Mouse (Mus musculus) myocyte (in vitro differentiated cells): ENCODE results near the gene Pcgf6.

Experiments used
- CEBPB ChIP-seq: IDR thresholded peaks from 2 replicates; pipeline ENCODE4 v1.6.1; 2011; ENCODE audit warnings: mild to moderate bottlenecking, moderate library complexity; ENCODE audit not compliant: poor library complexity, insufficient read depth, severe bottlenecking
- E2F4 ChIP-seq: IDR thresholded peaks from one replicate; pipeline ENCODE4 v1.6.1; 2011; ENCODE audit warnings: mild to moderate bottlenecking, control low read depth, moderate library complexity; ENCODE audit not compliant: insufficient read depth
- MAX ChIP-seq: IDR thresholded peaks from one replicate; pipeline ENCODE4 v1.6.1; 2011; ENCODE audit warnings: low read depth, mild to moderate bottlenecking, control low read depth
- MYOD1 ChIP-seq, 3 experiments: IDR thresholded peaks; one replicate each; pipeline ENCODE4 v1.6.1; 2011; ENCODE audit warnings: control low read depth in 2 of 3, low read depth in 2 of 3, mild to moderate bottlenecking in 2 of 3, moderate library complexity in 1 of 3; ENCODE audit not compliant: insufficient read length in 2 of 3, control insufficient read depth in 1 of 3
- MYOG ChIP-seq, 3 experiments: IDR thresholded peaks; one replicate each; pipeline ENCODE4 v1.6.1; 2011; ENCODE audit warnings: control low read depth in 2 of 3, low read depth in 2 of 3, mild to moderate bottlenecking in 2 of 3; ENCODE audit not compliant: insufficient read length in 2 of 3, control insufficient read depth in 1 of 3, insufficient read depth in 1 of 3
- POLR2A ChIP-seq: IDR thresholded peaks from one replicate; pipeline ENCODE4 v1.6.1; 2011; ENCODE audit warnings: low read depth, mild to moderate bottlenecking, control low read depth, moderate library complexity; ENCODE audit not compliant: insufficient read length
- POLR2AphosphoS2 ChIP-seq: IDR thresholded peaks from one replicate; pipeline ENCODE4 v1.6.1; 2011; ENCODE audit warnings: low read depth, control low read depth; ENCODE audit not compliant: insufficient read length
- SRF ChIP-seq: IDR thresholded peaks from one replicate; pipeline ENCODE4 v1.6.1; 2011; ENCODE audit warnings: low read depth; ENCODE audit not compliant: control insufficient read depth, insufficient read length
- TCF12 ChIP-seq: IDR thresholded peaks from one replicate; pipeline ENCODE4 v1.6.1; 2011; ENCODE audit warnings: mild to moderate bottlenecking, control low read depth; ENCODE audit not compliant: poor library complexity, insufficient read depth, severe bottlenecking
- TCF3 ChIP-seq: IDR thresholded peaks from one replicate; pipeline ENCODE4 v1.6.1; 2011; ENCODE audit warnings: low read depth, control low read depth; ENCODE audit not compliant: insufficient read length
- USF1 ChIP-seq: IDR thresholded peaks from one replicate; pipeline ENCODE4 v1.6.1; 2011; ENCODE audit warnings: low read depth, mild to moderate bottlenecking, control low read depth, moderate library complexity

DNA sequence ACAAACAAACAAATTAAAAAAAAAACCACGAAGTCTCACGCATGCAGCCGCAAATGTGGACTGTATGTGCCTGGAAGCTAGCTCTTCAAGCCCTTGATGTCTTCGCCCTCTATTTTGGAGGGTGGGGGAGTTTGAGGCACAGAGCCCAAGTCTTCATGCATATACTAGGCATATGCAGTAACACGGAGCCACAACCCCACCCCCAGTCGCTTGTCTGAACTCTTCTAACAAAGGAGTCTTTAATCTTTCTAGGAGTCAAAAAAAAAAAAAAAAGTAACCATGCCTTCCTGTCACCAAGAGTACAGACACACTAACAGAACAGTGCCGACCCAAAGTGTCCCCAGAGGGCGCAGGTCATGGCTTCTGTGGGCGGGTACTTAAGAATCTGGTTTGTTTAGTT is 34.7 kb downstream of the Pcgf6 start:
- TF ChIP-seq USF1 (no peak), POLR2A (no peak), MAX (no peak), CEBPB (no peak), MYOG (IDR thresholded peaks at IDR 0.05; ENCODE audit: control insufficient read depth in 1 of 3, insufficient read depth in 1 of 3, insufficient read length in 2 of 3, low read depth in 2 of 3) (no peak), TCF3 (no peak), TCF12 (no peak), POLR2AphosphoS2 (no peak), SRF (no peak), E2F4 (no peak), MYOD1 (IDR thresholded peaks at IDR 0.05; ENCODE audit: control insufficient read depth in 1 of 3, insufficient read length in 2 of 3, low read depth in 2 of 3) (no peak)
